Mouse (Mus musculus): ENCODE data around the gene Pip5k1b. TPM values are rescaled to one million over a fixed set of nuclear protein-coding genes. Genes with fewer than 3 reads are reported as not detected.
A peak's percentile ranks its signal among the peaks of the same experiment; 100 is the strongest.

Gene Pip5k1b
- polyA plus RNA-seq, 1 experiment from 2014 or later, result 12.3 TPM

GRCm38 (mm10) chr19:24352298-24352959 lies 203.2 kb downstream of the Pip5k1b start:
- H3K27me3 ChIP-seq (ENCODE audit: control insufficient read depth, insufficient read depth, low read length), result no peaks in the 10 kb centered on the region
- H3K9me3 ChIP-seq (replicated peaks; ENCODE audit: control insufficient read depth, low read length), result no peaks in the 10 kb centered on the region
- 89% methylated on average over 5 of the region's 5 CpGs for WGBS (ENCODE audit: insufficient replicate concordance)
- no peak overlapping the region for H3K4me3 ChIP-seq (ENCODE audit: low read depth, low read length)
- no peaks in the 10 kb centered on the region for H3K36me3 ChIP-seq (ENCODE audit: control insufficient read depth, insufficient read depth, low read length)
- no peaks in the 10 kb centered on the region for H3K4me1 ChIP-seq (ENCODE audit: control insufficient read depth, insufficient read depth, low read length)
- no peak for ATAC-seq (replicated peaks; ENCODE audit: insufficient number of reproducible peaks, low FRiP score, low TSS enrichment)
- no peak overlapping the region for H3K27ac ChIP-seq (ENCODE audit: low read depth, low read length)
- H3K9ac ChIP-seq (ENCODE audit: low read depth, low read length), result no peak overlapping the region
- no peak overlapping the region for H3K4me2 ChIP-seq

GRCm38 (mm10) chr19:24344501-24344900 lies 211.2 kb downstream of the Pip5k1b start:
- no peak overlapping the region for H3K27ac ChIP-seq (ENCODE audit: low read depth, low read length)
- H3K36me3 ChIP-seq (ENCODE audit: control insufficient read depth, insufficient read depth, low read length), result no peaks in the 10 kb centered on the region
- H3K4me2 ChIP-seq, result no peak overlapping the region
- H3K9me3 ChIP-seq (replicated peaks; ENCODE audit: control insufficient read depth, low read length), result no peaks in the 10 kb centered on the region
- H3K4me1 ChIP-seq (ENCODE audit: control insufficient read depth, insufficient read depth, low read length), result peaks cover 10% of the 10 kb centered on the region
- no peak overlapping the region for H3K9ac ChIP-seq (ENCODE audit: low read depth, low read length)
- ATAC-seq (replicated peaks; ENCODE audit: insufficient number of reproducible peaks, low FRiP score, low TSS enrichment), result no peak
- 88% methylated on average over 8 of the region's 8 CpGs for WGBS (ENCODE audit: insufficient replicate concordance)
- H3K27me3 ChIP-seq (ENCODE audit: control insufficient read depth, insufficient read depth, low read length), result no peaks in the 10 kb centered on the region
- no peak overlapping the region for H3K4me3 ChIP-seq (ENCODE audit: low read depth, low read length)

- Histone ChIP-seq H3K27ac (ENCODE audit: low read depth, low read length) (no peak overlapping the region), H3K36me3 (ENCODE audit: control insufficient read depth, insufficient read depth, low read length) (no peaks in the 10 kb centered on the region), H3K9ac (ENCODE audit: low read depth, low read length) (no peak overlapping the region), H3K9me3 (replicated peaks; ENCODE audit: control insufficient read depth, low read length) (no peaks in the 10 kb centered on the region), H3K27me3 (ENCODE audit: control insufficient read depth, insufficient read depth, low read length) (no peaks in the 10 kb centered on the region), H3K4me1 (ENCODE audit: control insufficient read depth, insufficient read depth, low read length) (peaks cover 10% of the 10 kb centered on the region), H3K4me3 (ENCODE audit: low read depth, low read length) (no peak overlapping the region), H3K4me2 (peak overlapping the region; percentile 18; the same call in 1 of the 2 replicates)
- no peak for ATAC-seq (replicated peaks; ENCODE audit: insufficient number of reproducible peaks, low FRiP score, low TSS enrichment)
- 39% methylated on average over 5 of the region's 5 CpGs for WGBS (ENCODE audit: insufficient replicate concordance)
Observed at GRCm38 (mm10) chr19:24342786-24343185, 212.9 kb downstream of the Pip5k1b start.

GRCm38 (mm10) chr19:24336370-24337076 lies 219.1 kb downstream of the Pip5k1b start:
- Histone ChIP-seq H3K4me3 (ENCODE audit: low read depth, low read length) (no peak overlapping the region), H3K4me2 (no peak overlapping the region), H3K27ac (ENCODE audit: low read depth, low read length) (no peak overlapping the region), H3K27me3 (ENCODE audit: control insufficient read depth, insufficient read depth, low read length) (no peaks in the 10 kb centered on the region), H3K9ac (ENCODE audit: low read depth, low read length) (no peak overlapping the region), H3K4me1 (ENCODE audit: control insufficient read depth, insufficient read depth, low read length) (no peaks in the 10 kb centered on the region; the same call in 1 of the 2 replicates), H3K9me3 (replicated peaks; ENCODE audit: control insufficient read depth, low read length) (no peaks in the 10 kb centered on the region), H3K36me3 (ENCODE audit: control insufficient read depth, insufficient read depth, low read length) (no peaks in the 10 kb centered on the region)
- no peak for ATAC-seq (replicated peaks; ENCODE audit: insufficient number of reproducible peaks, low FRiP score, low TSS enrichment)
- 59% methylated on average over 12 of the region's 12 CpGs for WGBS (ENCODE audit: insufficient replicate concordance)

GRCm38 (mm10) chr19:24335611-24336343 lies 219.9 kb downstream of the Pip5k1b start:
- 52% methylated on average over 4 of the region's 4 CpGs for WGBS (ENCODE audit: insufficient replicate concordance)
- Histone ChIP-seq H3K9me3 (replicated peaks; ENCODE audit: control insufficient read depth, low read length) (no peaks in the 10 kb centered on the region), H3K4me1 (ENCODE audit: control insufficient read depth, insufficient read depth, low read length) (no peaks in the 10 kb centered on the region; the same call in 1 of the 2 replicates), H3K4me2 (no peak overlapping the region), H3K9ac (ENCODE audit: low read depth, low read length) (no peak overlapping the region), H3K27ac (ENCODE audit: low read depth, low read length) (no peak overlapping the region), H3K27me3 (ENCODE audit: control insufficient read depth, insufficient read depth, low read length) (no peaks in the 10 kb centered on the region), H3K36me3 (ENCODE audit: control insufficient read depth, insufficient read depth, low read length) (no peaks in the 10 kb centered on the region), H3K4me3 (ENCODE audit: low read depth, low read length) (no peak overlapping the region)
- ATAC-seq (replicated peaks; ENCODE audit: insufficient number of reproducible peaks, low FRiP score, low TSS enrichment), result no peak

GRCm38 (mm10) chr19:24332956-24333355 lies 222.7 kb downstream of the Pip5k1b start:
- Histone ChIP-seq H3K9ac (ENCODE audit: low read depth, low read length) (no peak overlapping the region), H3K4me2 (no peak overlapping the region), H3K9me3 (replicated peaks; ENCODE audit: control insufficient read depth, low read length) (no peaks in the 10 kb centered on the region), H3K4me1 (ENCODE audit: control insufficient read depth, insufficient read depth, low read length) (no peaks in the 10 kb centered on the region; the same call in 1 of the 2 replicates), H3K27ac (ENCODE audit: low read depth, low read length) (no peak overlapping the region), H3K27me3 (ENCODE audit: control insufficient read depth, insufficient read depth, low read length) (no peaks in the 10 kb centered on the region), H3K4me3 (ENCODE audit: low read depth, low read length) (no peak overlapping the region), H3K36me3 (ENCODE audit: control insufficient read depth, insufficient read depth, low read length) (no peaks in the 10 kb centered on the region)
- WGBS (ENCODE audit: insufficient replicate concordance), result 49% methylated on average over 5 of the region's 5 CpGs
- ATAC-seq (replicated peaks; ENCODE audit: insufficient number of reproducible peaks, low FRiP score, low TSS enrichment), result no peak

- ATAC-seq (replicated peaks; ENCODE audit: insufficient number of reproducible peaks, low FRiP score, low TSS enrichment), result no peak
- H3K9me3 ChIP-seq (replicated peaks; ENCODE audit: control insufficient read depth, low read length), result no peaks in the 10 kb centered on the region
Observed at GRCm38 (mm10) chr19:24331274-24331673, 224.4 kb downstream of the Pip5k1b start.

GRCm38 (mm10) chr19:24330366-24330765 lies 225.3 kb downstream of the Pip5k1b start:
- WGBS (ENCODE audit: insufficient replicate concordance), result 67% methylated on average over 2 of the region's 2 CpGs

More at GRCm38 (mm10) chr19:24331274-24331673, 224.4 kb downstream of the Pip5k1b start:
- no peaks in the 10 kb centered on the region for H3K27me3 ChIP-seq (ENCODE audit: control insufficient read depth, insufficient read depth, low read length)
- H3K9ac ChIP-seq (ENCODE audit: low read depth, low read length), result no peak overlapping the region
- H3K4me2 ChIP-seq, result no peak overlapping the region
- H3K27ac ChIP-seq (ENCODE audit: low read depth, low read length), result no peak overlapping the region
- WGBS (ENCODE audit: insufficient replicate concordance), result 77% methylated on average over 2 of the region's 2 CpGs
- H3K4me1 ChIP-seq (ENCODE audit: control insufficient read depth, insufficient read depth, low read length), result no peaks in the 10 kb centered on the region; the same call in 1 of the 2 replicates
- H3K4me3 ChIP-seq (ENCODE audit: low read depth, low read length), result no peak overlapping the region
- H3K36me3 ChIP-seq (ENCODE audit: control insufficient read depth, insufficient read depth, low read length), result no peaks in the 10 kb centered on the region

More at GRCm38 (mm10) chr19:24330366-24330765, 225.3 kb downstream of the Pip5k1b start:
- H3K27me3 ChIP-seq (ENCODE audit: control insufficient read depth, insufficient read depth, low read length), result no peaks in the 10 kb centered on the region
- ATAC-seq (replicated peaks; ENCODE audit: insufficient number of reproducible peaks, low FRiP score, low TSS enrichment), result no peak
- no peaks in the 10 kb centered on the region for H3K36me3 ChIP-seq (ENCODE audit: control insufficient read depth, insufficient read depth, low read length)
- no peak overlapping the region for H3K4me2 ChIP-seq
- H3K4me1 ChIP-seq (ENCODE audit: control insufficient read depth, insufficient read depth, low read length), result no peaks in the 10 kb centered on the region
- no peak overlapping the region for H3K9ac ChIP-seq (ENCODE audit: low read depth, low read length)
- no peak overlapping the region for H3K4me3 ChIP-seq (ENCODE audit: low read depth, low read length)
- no peak overlapping the region for H3K27ac ChIP-seq (ENCODE audit: low read depth, low read length)
- H3K9me3 ChIP-seq (replicated peaks; ENCODE audit: control insufficient read depth, low read length), result no peaks in the 10 kb centered on the region

Data from heart, embryonic 11.5 days (tissue).